Mouse (Mus musculus) spleen, adult 18-20 months (tissue): ENCODE measurements at regions not wholly inside any gene's neighbourhood (a gene's known extent, or its start where the extent isn't known, plus 50 kb on each side); places are given as distances from the start of the nearest gene placed in this dataset.

Source experiments
- DNase-seq, 2 experiments: peaks; one replicate each; pipeline ENCODE4 v3.0.0; 2022; ENCODE audit warnings: mixed read lengths in 2 of 2

GRCm38 (mm10) chr5:148740366-148741266 lies 188.0 kb upstream of the Ubl3 start:
- DNase-seq: no peak

GRCm38 (mm10) chr5:148739672-148740071 lies 187.1 kb upstream of the Ubl3 start:
- DNase-seq: no peak

- no peak for DNase-seq
Observed at GRCm38 (mm10) chr5:148739141-148739540, 186.6 kb upstream of the Ubl3 start.

GRCm38 (mm10) chr5:148729541-148729940 lies 177.0 kb upstream of the Ubl3 start:
- no peak for DNase-seq

DNA sequence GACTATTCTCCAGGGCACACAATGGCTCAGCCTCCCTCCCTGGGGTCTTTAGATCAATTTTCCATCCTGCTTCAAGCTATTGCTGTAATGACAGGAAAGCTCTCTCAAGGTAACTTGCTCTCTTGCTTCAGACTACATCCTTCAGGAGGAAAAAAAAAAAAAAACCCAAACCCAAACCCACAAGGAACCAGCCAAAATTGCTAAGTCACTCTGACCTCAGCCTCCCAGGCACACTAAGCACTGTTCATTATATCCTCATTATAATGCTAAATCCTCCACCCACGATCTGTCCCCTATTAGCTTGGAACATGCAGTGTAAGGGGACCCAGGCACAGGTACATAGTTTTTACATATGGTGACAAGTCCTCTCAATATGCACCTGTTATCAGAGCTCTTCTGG lies 175.9 kb upstream of the Ubl3 start:
- no peak for DNase-seq

GRCm38 (mm10) chr5:148726442-148726841 lies 173.9 kb upstream of the Ubl3 start:
- no peak for DNase-seq

DNA sequence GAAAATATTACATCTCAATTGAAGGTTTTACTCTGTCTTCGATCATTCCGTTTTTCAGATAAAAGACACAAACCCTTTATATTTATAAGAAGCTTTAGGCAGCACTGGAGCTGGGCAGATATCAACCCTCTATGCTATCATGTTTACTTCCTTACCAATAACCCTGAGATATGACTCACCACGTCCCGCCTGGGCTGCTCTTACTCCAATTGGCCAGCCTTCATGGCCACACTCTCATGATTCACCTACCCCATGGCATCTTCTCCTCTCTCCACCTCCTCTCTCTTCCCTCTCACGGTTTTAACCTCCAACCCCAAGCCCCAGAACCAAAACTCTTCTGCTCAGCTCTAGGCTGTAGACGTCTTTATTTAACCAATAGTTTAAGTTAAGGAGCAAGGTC lies 171.9 kb upstream of the Ubl3 start:
- DNase-seq: no peak

DNA sequence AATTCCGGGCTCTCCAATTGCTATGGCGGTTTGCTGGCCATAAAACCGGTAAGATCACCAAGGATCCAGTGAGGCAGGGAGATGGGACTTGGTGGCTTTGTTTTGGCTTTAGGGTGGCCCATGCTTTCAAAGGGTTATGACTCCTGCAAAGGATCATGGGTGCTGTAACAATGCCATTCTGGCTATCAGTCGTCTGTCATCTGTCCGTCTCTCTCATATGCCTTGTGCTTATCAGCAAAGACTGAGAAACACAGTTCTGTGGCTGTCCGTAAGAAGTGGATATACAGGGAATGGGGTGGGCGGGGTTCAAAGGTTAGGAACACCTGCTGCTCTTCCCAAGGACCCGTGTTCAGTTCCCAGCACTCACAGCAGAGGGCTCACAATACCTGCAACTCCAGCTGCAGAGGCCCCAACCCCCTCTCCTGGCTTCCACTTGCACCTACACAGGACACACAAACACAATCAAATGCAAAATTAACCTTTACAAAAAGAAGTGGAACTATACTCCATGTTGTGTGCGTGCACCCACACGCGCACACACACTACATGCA lies 171.2 kb upstream of the Ubl3 start:
- DNase-seq: no peak

DNA sequence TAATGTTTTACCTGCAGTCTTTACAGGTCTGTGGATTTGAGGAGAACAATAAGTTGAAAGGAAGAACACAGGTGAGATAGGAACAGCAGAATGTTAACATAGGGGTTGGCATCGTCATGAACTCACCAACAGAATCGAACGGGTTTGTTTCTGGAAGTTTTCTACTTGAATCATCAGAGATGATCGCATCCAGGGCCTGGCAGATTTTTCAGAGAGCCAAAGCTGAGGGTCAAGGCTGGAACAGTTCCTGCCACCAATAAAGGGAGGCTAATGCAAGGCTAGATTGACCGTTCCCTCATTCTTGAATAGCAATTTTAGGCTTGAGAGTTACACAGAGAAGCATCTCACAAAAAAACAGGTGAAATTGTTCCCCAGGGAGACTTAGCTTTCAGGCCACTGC lies 168.0 kb upstream of the Ubl3 start:
- no peak for DNase-seq

- DNase-seq: no peak
Observed at GRCm38 (mm10) chr5:148716633-148717032, 164.0 kb upstream of the Ubl3 start.

- DNase-seq: no peak
Observed at GRCm38 (mm10) chr5:148715218-148715991, 162.8 kb upstream of the Ubl3 start.

DNA sequence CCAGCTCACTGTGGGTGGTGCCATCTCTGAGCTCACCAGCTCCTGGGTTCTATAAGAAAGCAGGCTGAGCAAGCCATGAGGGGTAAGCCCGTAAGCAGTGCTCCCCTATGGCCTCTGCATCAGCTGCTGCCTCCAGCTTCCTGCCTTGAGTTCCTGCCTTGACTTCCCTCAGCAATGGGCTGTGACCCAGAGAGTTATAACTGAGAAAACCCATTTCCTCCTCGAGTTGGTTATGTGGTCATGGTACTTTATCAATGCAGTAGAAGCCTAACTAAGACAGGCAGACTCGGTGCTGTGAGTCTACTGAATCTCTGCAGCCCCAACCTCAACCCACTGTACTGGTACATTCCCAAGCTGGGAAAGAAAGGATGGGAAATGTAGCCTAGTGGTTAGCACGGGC lies 162.2 kb upstream of the Ubl3 start:
- DNase-seq: no peak

GRCm38 (mm10) chr5:148713796-148714195 lies 161.2 kb upstream of the Ubl3 start:
- DNase-seq: no peak

GRCm38 (mm10) chr5:148713039-148713438 lies 160.4 kb upstream of the Ubl3 start:
- DNase-seq: no peak

DNA sequence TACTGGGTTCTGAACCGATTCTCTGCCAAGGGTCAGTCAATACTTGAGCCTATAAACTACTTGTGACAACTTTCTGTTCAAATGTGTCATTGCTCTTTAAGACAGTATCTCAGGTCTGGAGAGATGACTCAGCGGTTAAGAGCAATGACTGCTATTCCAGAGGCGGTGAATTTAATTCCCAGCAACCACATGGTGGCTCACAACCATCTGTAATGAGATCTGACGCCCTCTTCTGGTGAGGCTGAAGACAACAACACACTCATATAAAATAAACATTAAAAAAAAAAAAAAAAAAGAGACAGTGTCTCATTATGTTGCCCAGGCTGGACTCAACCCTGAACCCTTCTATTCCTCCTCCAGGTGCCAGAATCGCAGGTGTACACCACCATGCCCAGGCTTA lies 159.0 kb upstream of the Ubl3 start:
- no peak for DNase-seq

DNA sequence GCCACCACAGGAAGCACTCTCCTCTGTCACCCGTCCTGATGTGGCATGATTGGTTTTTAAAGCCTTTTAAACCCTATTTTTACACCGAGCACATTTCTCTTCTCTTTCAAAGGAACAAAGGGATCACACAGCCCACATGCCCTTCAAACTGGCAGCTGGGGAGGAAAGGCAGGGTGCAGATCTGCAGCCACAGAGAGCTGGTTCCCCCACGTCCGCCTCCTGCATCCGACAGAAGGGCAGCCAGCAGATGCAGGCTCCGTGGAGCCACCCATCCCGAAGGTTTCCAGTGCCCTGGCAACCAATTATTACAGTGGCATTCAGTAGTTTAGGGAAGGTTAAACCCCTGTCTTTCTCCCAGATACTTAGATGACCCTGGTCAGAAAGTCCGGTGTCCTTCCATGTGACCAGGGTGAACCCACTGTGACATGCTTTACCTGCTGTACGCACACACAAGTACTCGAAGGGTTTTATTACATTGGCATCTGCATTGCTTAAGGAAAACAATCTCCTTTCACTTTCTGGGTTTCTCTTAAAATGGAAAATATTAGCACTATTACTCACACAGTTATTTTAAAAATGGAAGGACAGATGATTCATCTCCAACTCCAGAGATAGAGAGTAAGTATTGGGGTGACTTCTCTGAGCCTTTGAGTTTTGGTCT lies 156.7 kb upstream of the Ubl3 start:
- no peak for DNase-seq

- DNase-seq: no peak
Observed at GRCm38 (mm10) chr5:148708014-148708741, 155.6 kb upstream of the Ubl3 start.

GRCm38 (mm10) chr5:148707335-148707734 lies 154.7 kb upstream of the Ubl3 start:
- DNase-seq: no peak

- DNase-seq: no peak
Observed at GRCm38 (mm10) chr5:148706323-148707120, 153.9 kb upstream of the Ubl3 start.

DNA sequence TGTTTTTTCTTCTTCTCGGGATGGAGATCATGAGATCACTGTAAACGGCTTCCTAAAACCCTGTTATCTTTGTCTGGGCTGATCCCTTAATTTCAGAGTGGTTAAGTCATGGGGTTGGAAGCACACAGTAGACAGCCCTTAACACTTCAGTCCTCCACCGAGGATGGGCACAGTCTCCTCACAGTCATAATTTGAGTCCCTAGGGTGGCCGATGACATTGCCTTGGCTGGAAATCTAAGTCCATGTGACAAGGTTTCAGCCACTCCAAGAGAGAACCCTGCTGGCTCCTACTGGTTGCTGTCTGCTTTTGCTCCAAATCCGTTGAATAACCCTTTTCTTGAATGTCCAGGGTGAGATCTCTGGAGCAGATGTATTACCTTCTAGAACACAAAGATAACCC lies 152.2 kb upstream of the Ubl3 start:
- no peak for DNase-seq

DNA sequence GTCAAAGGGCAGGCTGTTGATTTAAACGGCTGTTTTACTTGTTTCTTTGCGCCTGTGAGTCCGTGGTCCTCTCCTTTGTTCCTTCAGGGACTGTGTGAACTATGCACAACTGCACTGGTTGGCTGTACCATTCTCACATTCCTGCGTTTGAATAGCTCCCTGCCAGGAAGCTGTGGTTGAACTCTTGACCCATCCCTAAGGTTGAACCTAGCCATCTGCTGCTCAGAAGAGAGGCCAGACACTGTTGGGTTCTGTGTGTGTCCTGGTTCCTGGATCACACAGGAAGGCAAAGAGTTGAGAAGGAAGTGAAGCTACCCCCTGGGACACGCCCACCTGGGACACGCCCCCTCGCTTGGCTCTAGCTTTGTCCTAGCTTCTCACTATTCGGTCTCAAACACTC lies 149.3 kb upstream of the Ubl3 start:
- DNase-seq: no peak

DNA sequence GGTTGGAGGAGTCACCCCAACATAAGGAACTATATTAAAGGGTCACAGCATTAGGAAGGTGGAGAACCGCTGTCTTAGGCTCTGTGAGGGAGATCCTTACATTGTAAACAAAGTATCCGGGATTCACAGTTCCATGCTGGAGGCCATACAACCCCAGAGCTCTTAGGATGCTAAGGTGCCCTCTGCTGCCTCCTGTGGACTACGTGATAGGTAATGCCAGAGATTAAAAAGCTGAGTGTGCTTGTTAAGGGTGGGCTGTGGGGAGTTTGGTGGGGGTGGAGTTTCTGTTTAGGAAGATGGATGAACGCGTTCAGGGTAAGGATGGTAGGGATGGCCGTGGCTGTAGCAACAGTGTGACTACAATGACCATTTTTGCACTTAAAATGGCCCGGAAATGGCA lies 148.4 kb upstream of the Ubl3 start:
- DNase-seq: no peak
